Mouse (Mus musculus) small intestine, adult 2 months (tissue): Measurements from ENCODE around the gene 4930451I11Rik.

Experiments
- CTCF ChIP-seq: fragments of 200-500 bp; IDR thresholded peaks from 2 replicates; pipeline ENCODE4 v1.5.1; 2012; ENCODE audit warnings: low read depth, mild to moderate bottlenecking, control low read depth, inconsistent platforms, low read length, moderate library complexity, mixed read lengths; ENCODE audit not compliant: insufficient replicate concordance, insufficient read length; ENCODE audit errors: extremely low read depth
- POLR2A ChIP-seq: fragments of 200-500 bp; IDR thresholded peaks from 2 replicates; pipeline ENCODE4 v1.6.1; 2012; ENCODE audit warnings: low read depth, mild to moderate bottlenecking, control low read depth, inconsistent platforms, low read length, moderate library complexity

DNA sequence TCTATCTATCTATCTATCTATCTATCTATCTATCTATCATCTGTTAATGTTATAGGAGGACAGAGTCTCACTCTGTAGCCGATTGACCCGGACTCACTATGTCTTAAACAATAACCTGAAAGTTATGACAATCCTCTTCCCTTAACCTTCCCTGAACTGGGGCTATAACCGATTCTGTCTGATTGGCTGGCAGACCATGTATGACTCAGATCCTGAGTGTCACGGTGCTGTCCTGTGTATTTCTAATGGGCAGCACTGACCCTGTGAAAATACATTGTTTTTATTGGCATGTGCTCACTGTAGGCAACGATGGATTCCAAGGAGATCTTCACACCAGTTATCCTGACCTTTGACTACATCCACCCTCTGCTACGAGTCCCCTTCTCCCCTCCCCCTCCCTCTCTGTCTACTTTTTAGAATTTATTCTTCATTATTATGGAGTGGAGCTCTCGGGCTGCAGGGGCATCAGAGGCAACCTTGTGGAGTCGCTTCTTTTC, 15.7 kb downstream of the 4930451I11Rik start:
- TF ChIP-seq CTCF (no peak), POLR2A (no peak)
